Mouse (Mus musculus) liver, embryonic 12.5 days (tissue): ENCODE measurements around the gene Cass4. TPM values are rescaled to one million over a fixed set of nuclear protein-coding genes. Genes with fewer than 3 reads are reported as not detected.

Experiments
- ATAC-seq: fragments of 200-750 bp; cut with Nextera tagmentation; 2 replicates; pipeline ENCODE4 v1.8.0; 2017; ENCODE audit warnings: moderate number of reproducible peaks, mild to moderate bottlenecking, moderate library complexity
- H3K27ac ChIP-seq: fragments of 300-500 bp; sonication (generic); 2 replicates; pipeline ENCODE4 v1.5.1; 2016; ENCODE audit warnings: mild to moderate bottlenecking
- H3K27me3 ChIP-seq: fragments of 300-500 bp; sonication (generic); replicated peaks from 2 replicates; pipeline ENCODE4 v1.6.1; 2016; ENCODE audit warnings: mild to moderate bottlenecking, moderate library complexity
- H3K36me3 ChIP-seq: fragments of 300-500 bp; sonication (generic); 2 replicates; pipeline ENCODE4 v1.6.1; 2016; ENCODE audit warnings: mild to moderate bottlenecking, moderate library complexity
- H3K4me1 ChIP-seq: fragments of 300-500 bp; sonication (generic); 2 replicates; pipeline ENCODE4 v1.6.1; 2016
- H3K4me2 ChIP-seq: fragments of 300-500 bp; sonication (generic); 2 replicates; pipeline ENCODE4 v1.6.1; 2016; ENCODE audit warnings: mild to moderate bottlenecking, moderate library complexity
- H3K4me3 ChIP-seq: fragments of 300-500 bp; sonication (generic); 2 replicates; pipeline ENCODE4 v1.5.1; 2016; ENCODE audit warnings: mild to moderate bottlenecking, moderate library complexity
- H3K9ac ChIP-seq: fragments of 300-500 bp; sonication (generic); 2 replicates; pipeline ENCODE4 v1.6.1; 2016; ENCODE audit warnings: mild to moderate bottlenecking, moderate library complexity
- H3K9me3 ChIP-seq: fragments of 300-500 bp; sonication (generic); replicated peaks from 2 replicates; pipeline ENCODE4 v1.6.1; 2016; ENCODE audit warnings: mild to moderate bottlenecking, moderate library complexity
- WGBS: fragments of 180-500 bp; shearing (Covaris S2); methylation state at CpG from one replicate; pipeline ENCODE4 v1.1.7; 2016; ENCODE audit not compliant: insufficient replicate concordance; 5-methylcytosine and 5-hydroxymethylcytosine counted together
- polyA plus RNA-seq: library from polyadenylated mRNA; unstranded; fragments of >200 nt; fragmentation: Nextera tagmentation; extraction: Ambion mirVana; gene quantifications from 2 replicates; pipeline ENCODE4 v1.2.1, GENCODE M21; 2016

Cass4 gene
- polyA plus RNA-seq, 1 experiment from 2014 or later, result 1.4 TPM

DNA sequence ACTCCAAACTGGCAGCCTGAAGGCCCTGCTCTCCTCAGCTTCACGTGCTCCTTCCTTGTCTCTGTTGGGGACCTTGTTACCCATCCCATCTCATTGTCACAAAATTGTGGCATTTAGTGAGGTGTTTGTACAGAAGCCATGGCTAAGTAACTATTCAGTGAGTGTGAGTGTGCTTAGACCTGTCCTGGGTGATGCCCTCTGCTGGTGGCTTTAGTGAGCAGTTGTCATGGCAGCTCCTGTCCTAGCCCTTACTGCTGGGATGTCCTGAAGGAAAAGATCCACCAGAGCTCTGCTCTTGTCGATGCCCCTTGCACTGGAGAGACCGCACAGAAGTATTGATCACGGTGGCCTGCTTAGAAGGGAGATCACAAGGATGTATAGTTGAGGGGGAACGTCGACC lies 53.7 kb downstream of the Cass4 start:
- H3K27me3 ChIP-seq, result no peaks in the 10 kb centered on the region
- no peak overlapping the region for H3K4me3 ChIP-seq
- H3K36me3 ChIP-seq, result peaks cover 82% of the 10 kb centered on the region
- no peak overlapping the region for H3K4me2 ChIP-seq
- ATAC-seq, result no peak
- WGBS, result 76% methylated on average over 6 of the region's 6 CpGs
- no peaks in the 10 kb centered on the region for H3K9me3 ChIP-seq
- peaks cover 9% of the 10 kb centered on the region for H3K4me1 ChIP-seq
- H3K27ac ChIP-seq, result no peak overlapping the region
- no peak overlapping the region for H3K9ac ChIP-seq

DNA sequence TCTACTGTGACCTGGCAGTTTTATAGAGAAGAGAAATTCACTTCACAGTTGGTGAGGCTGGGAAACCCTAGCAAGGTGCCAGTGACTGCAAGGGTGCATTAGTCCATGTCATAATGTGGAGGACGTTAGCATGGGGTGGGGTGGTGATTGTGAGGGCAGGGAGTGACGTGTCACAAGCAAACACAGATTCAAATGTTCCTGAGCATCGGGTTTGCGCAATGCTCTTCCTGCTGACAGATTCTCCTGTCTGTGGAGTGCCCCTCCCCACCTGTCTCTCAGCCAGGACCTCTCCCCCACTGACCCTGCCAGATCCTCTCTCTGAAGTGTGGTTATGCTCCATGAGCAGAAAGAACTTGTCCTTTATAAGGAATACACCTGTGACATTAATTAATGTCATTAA lies 54.7 kb downstream of the Cass4 start:
- no peak overlapping the region for H3K9ac ChIP-seq
- peaks cover 92% of the 10 kb centered on the region for H3K36me3 ChIP-seq
- H3K27me3 ChIP-seq, result no peaks in the 10 kb centered on the region
- H3K4me1 ChIP-seq, result no peaks in the 10 kb centered on the region
- H3K27ac ChIP-seq, result no peak overlapping the region
- 82% methylated on average over 4 of the region's 4 CpGs for WGBS
- ATAC-seq, result no peak
- no peak overlapping the region for H3K4me3 ChIP-seq
- no peaks in the 10 kb centered on the region for H3K9me3 ChIP-seq
- H3K4me2 ChIP-seq, result no peak overlapping the region

DNA sequence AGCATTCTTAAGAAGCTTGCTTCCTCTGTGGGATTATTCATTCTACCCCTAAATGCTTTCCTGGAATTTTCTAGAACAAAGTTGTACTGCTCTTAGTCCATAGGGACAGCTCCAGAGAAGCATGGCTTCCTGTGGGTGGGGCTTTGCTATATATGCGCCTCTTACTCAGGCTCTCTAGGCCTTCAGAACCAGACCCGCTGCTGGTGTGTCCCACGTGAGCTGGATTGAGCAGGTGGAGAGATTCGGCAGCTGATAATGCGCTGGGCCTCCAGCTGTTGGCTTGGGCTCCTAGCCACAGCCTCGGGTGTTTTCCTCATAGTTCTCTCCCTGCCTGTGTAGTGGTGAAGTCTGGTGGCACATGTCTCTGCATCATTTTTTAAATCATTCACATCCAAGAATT lies 57.0 kb downstream of the Cass4 start:
- no peak for ATAC-seq
- Histone ChIP-seq H3K9me3 (no peaks in the 10 kb centered on the region), H3K4me1 (no peaks in the 10 kb centered on the region), H3K4me3 (no peak overlapping the region), H3K36me3 (peaks cover 95% of the 10 kb centered on the region), H3K4me2 (no peak overlapping the region), H3K9ac (no peak overlapping the region), H3K27me3 (no peaks in the 10 kb centered on the region), H3K27ac (no peak overlapping the region)
- 77% methylated on average over 6 of the region's 6 CpGs for WGBS

DNA sequence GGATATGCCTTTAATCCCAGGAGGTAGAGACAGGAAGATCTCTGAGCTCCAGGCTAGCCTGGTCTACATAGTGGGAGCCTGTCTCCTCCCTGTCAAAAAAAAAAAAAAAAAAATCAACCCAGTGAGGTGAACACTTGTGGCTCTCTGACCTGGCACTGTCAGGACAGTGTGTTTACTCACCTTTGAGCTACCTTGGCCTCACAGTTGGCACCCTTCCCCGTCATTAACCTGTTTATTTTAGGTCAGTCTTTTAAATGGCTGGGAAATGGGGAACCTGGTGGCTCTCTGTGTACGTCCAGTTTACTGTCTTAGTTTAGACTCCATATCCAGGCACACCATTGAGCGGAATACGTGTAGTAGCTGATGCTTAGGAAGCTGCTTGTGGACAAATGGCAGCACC lies 58.4 kb downstream of the Cass4 start:
- H3K4me2 ChIP-seq, result no peak overlapping the region
- H3K27ac ChIP-seq, result no peak overlapping the region
- H3K9ac ChIP-seq, result no peak overlapping the region
- no peak overlapping the region for H3K4me3 ChIP-seq
- no peak for ATAC-seq
- peaks cover 95% of the 10 kb centered on the region for H3K36me3 ChIP-seq
- no peaks in the 10 kb centered on the region for H3K4me1 ChIP-seq
- no peaks in the 10 kb centered on the region for H3K27me3 ChIP-seq
- WGBS, result 81% methylated on average over 4 of the region's 4 CpGs
- no peaks in the 10 kb centered on the region for H3K9me3 ChIP-seq

- no peak for ATAC-seq
- Histone ChIP-seq H3K9me3 (no peaks in the 10 kb centered on the region), H3K9ac (no peak overlapping the region), H3K36me3 (peaks cover 95% of the 10 kb centered on the region), H3K4me2 (no peak overlapping the region), H3K27ac (no peak overlapping the region), H3K4me3 (no peak overlapping the region), H3K27me3 (no peaks in the 10 kb centered on the region), H3K4me1 (no peaks in the 10 kb centered on the region)
- WGBS, result 89% methylated on average over 10 of the region's 10 CpGs
Observed at GRCm38 (mm10) chr2:172452458-172452857, 58.9 kb downstream of the Cass4 start.

DNA sequence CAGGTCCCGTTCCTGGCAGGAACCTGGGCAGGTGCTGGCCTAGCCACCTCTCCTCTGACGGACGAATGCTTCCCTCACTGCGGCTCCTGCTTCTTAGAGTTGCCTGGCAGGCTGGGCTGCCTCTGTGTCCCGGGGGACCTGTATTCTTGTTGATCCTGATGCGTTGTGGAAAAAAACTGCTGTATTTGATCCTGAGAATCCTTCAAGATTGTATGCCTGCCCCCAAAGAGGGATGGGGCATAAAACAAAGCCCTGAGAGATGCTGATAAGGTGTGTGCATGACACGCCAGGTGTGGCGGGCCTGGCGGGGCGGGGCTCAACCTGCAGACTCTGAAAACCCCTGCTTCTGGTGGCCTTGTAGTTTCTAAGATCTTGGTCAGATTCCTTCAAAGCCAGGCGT lies 64.9 kb downstream of the Cass4 start, which contains the start of gene Gcnt7:
Gcnt7 (minus strand) TSS at position 101 of the 400 bp plus-strand sequence.
- H3K27me3 ChIP-seq, result no peaks in the 10 kb centered on the region
- no peak within 1 kb of the TSS for H3K4me3 ChIP-seq
- no peaks in the 10 kb centered on the region for H3K9me3 ChIP-seq
- no peak within 1 kb of the TSS for H3K27ac ChIP-seq
- H3K4me1 ChIP-seq, result no peaks in the 10 kb centered on the region
- no peak for ATAC-seq
- H3K9ac ChIP-seq, result no peak within 1 kb of the TSS
- H3K36me3 ChIP-seq, result peaks cover 92% of the 10 kb centered on the region
- no peak within 1 kb of the TSS for H3K4me2 ChIP-seq
- WGBS, result 81% methylated on average over 11 of the region's 11 CpGs

GRCm38 (mm10) chr2:172460647-172461046 lies 67.1 kb downstream of the Cass4 start:
- no peak for ATAC-seq
- H3K4me1 ChIP-seq, result no peaks in the 10 kb centered on the region
- no peak overlapping the region for H3K27ac ChIP-seq
- 77% methylated on average over 2 of the region's 2 CpGs for WGBS
- H3K9me3 ChIP-seq, result no peaks in the 10 kb centered on the region
- H3K27me3 ChIP-seq, result no peaks in the 10 kb centered on the region
- peaks cover 95% of the 10 kb centered on the region for H3K36me3 ChIP-seq
- no peak overlapping the region for H3K4me3 ChIP-seq
- no peak overlapping the region for H3K9ac ChIP-seq
- no peak overlapping the region for H3K4me2 ChIP-seq

DNA sequence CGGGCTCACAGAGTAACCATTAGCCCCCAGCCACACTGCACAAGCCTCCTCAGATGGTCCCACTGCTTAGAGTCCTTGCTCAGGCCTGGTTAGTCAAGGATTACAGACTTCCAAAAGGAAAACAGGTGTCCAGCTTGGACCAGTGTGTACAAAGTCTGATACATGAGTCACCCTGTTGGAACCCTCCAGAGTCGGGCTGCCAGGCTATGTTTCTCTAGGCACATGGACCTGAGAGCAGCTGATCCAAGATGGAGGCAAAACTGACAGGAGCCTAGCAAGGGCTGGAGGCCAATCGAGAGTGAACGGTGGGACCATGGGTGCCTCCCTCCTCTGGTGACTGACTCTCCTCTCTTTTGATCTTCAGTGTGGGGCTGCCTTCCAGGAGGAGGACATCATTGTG lies 69.2 kb downstream of the Cass4 start:
- H3K27me3 ChIP-seq, result no peaks in the 10 kb centered on the region

GRCm38 (mm10) chr2:172466427-172467132 lies 73.0 kb downstream of the Cass4 start:
- Histone ChIP-seq H3K4me1 (no peaks in the 10 kb centered on the region), H3K36me3 (peaks cover 85% of the 10 kb centered on the region), H3K4me2 (no peak overlapping the region), H3K4me3 (no peak overlapping the region), H3K27ac (no peak overlapping the region), H3K9ac (no peak overlapping the region), H3K27me3 (no peaks in the 10 kb centered on the region), H3K9me3 (no peaks in the 10 kb centered on the region)
- 85% methylated on average over 11 of the region's 11 CpGs for WGBS
- no peak for ATAC-seq

More for the DNA sequence above, 69.2 kb downstream of the Cass4 start:
- H3K9me3 ChIP-seq, result no peaks in the 10 kb centered on the region
- H3K9ac ChIP-seq, result no peak overlapping the region
- H3K27ac ChIP-seq, result no peak overlapping the region
- no peak overlapping the region for H3K4me2 ChIP-seq
- no peak for ATAC-seq
- no peak overlapping the region for H3K4me3 ChIP-seq
- no peaks in the 10 kb centered on the region for H3K4me1 ChIP-seq
- peaks cover 95% of the 10 kb centered on the region for H3K36me3 ChIP-seq
- WGBS, result 90% methylated on average over 4 of the region's 4 CpGs

DNA sequence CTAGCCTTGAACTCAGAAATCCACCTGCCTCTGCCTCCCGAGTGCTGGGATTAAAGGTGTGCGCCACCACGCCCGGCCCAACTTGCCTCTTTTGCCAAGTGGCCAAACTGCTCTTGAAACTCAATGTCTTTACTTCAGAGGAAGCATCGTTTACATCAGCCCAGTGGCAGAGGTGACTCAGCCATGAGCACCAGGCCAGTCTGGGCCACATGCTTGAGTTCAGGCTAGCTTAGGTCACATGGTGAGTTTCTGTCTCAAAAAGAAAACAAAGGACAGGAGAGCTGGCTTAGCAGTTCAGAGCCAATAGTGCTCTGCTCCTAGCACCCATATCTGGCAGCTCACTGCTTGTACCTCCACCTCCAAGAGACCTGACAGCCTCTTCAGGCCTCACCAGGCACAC lies 73.6 kb downstream of the Cass4 start:
- H3K4me3 ChIP-seq, result no peak overlapping the region
- no peaks in the 10 kb centered on the region for H3K9me3 ChIP-seq
- peaks cover 78% of the 10 kb centered on the region for H3K36me3 ChIP-seq
- no peak overlapping the region for H3K4me2 ChIP-seq
- no peak overlapping the region for H3K9ac ChIP-seq
- no peak for ATAC-seq
- no peak overlapping the region for H3K27ac ChIP-seq
- 87% methylated on average over 5 of the region's 5 CpGs for WGBS
- no peaks in the 10 kb centered on the region for H3K27me3 ChIP-seq
- H3K4me1 ChIP-seq, result no peaks in the 10 kb centered on the region

- ATAC-seq, result no peak
- H3K27ac ChIP-seq, result no peak overlapping the region
- H3K9me3 ChIP-seq, result no peaks in the 10 kb centered on the region
- H3K4me2 ChIP-seq, result no peak overlapping the region
- no peaks in the 10 kb centered on the region for H3K4me1 ChIP-seq
- no peak overlapping the region for H3K4me3 ChIP-seq
- H3K9ac ChIP-seq, result no peak overlapping the region
- 89% methylated on average over 11 of the region's 11 CpGs for WGBS
- peaks cover 67% of the 10 kb centered on the region for H3K36me3 ChIP-seq
- H3K27me3 ChIP-seq, result no peaks in the 10 kb centered on the region
Observed at GRCm38 (mm10) chr2:172468346-172468819, 74.8 kb downstream of the Cass4 start.

- Histone ChIP-seq H3K4me2 (no peak within 1 kb of the TSS), H3K9ac (no peak within 1 kb of the TSS), H3K9me3 (no peaks in the 10 kb centered on the region), H3K4me3 (no peak within 1 kb of the TSS), H3K27me3 (no peaks in the 10 kb centered on the region), H3K4me1 (no peaks in the 10 kb centered on the region), H3K36me3 (peaks cover 27% of the 10 kb centered on the region), H3K27ac (no peak within 1 kb of the TSS)
- no peak for ATAC-seq
- WGBS, result 82% methylated on average over 11 of the region's 11 CpGs
Observed at GRCm38 (mm10) chr2:172472318-172472717, 78.7 kb downstream of the Cass4 start, which contains the start of gene Fam209. Fam209 (plus strand) TSS chr2:172472520.

DNA sequence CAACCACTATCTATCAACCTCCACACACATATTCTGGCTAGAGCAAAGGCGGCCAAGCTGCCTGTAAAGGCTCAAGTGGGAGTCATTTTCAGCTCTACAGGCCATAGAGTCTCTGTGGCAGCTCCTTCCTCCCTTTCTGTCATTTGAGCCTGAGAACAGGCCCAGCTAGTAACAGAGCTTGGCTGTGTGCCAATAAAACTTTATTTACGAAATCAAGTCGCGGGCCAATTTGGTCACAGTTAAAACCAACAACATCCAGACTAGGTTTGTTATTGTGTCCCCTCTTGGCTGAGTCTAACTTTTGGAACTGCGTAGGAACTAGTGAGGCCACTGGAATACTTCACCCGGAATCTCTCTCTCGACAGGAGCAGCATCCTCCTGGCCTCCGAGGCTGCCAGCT lies 80.0 kb downstream of the Cass4 start:
- H3K27ac ChIP-seq, result no peak overlapping the region
- no peaks in the 10 kb centered on the region for H3K9me3 ChIP-seq
- H3K27me3 ChIP-seq, result no peaks in the 10 kb centered on the region
- H3K36me3 ChIP-seq, result peaks cover 14% of the 10 kb centered on the region
- no peaks in the 10 kb centered on the region for H3K4me1 ChIP-seq
- H3K4me3 ChIP-seq, result no peak overlapping the region
- H3K4me2 ChIP-seq, result no peak overlapping the region
- ATAC-seq, result no peak
- WGBS, result 73% methylated on average over 8 of the region's 8 CpGs
- no peak overlapping the region for H3K9ac ChIP-seq
